Mouse (Mus musculus) brown adipose tissue, adult 24 weeks (tissue): ENCODE measurements around the gene Apbb1ip. TPM values are rescaled to one million over a fixed set of nuclear protein-coding genes. Genes with fewer than 3 reads are reported as not detected.
A peak's percentile ranks its signal among the peaks of the same experiment; 100 is the strongest.

Source experiments
- H3K27ac ChIP-seq: fragments of 200-500 bp; replicated peaks from 2 replicates; pipeline ENCODE4 v1.5.1; 2012; ENCODE audit warnings: low read depth, mild to moderate bottlenecking, low read length
- H3K4me1 ChIP-seq: fragments of 200-500 bp; 2 replicates; pipeline ENCODE4 v1.6.1; 2012; ENCODE audit warnings: low read length, mixed read lengths; ENCODE audit not compliant: control insufficient read depth, insufficient read depth, insufficient read length
- H3K4me3 ChIP-seq: fragments of 200-500 bp; 2 replicates; pipeline ENCODE4 v1.5.1; 2012; ENCODE audit warnings: low read depth, mild to moderate bottlenecking, low read length, moderate library complexity; ENCODE audit not compliant: insufficient read depth
- polyA plus RNA-seq: library from polyadenylated mRNA; stranded (reverse); fragments of >200 nt; gene quantifications from 2 replicates; pipeline ENCODE4 v1.2.4, GENCODE M21; 2012; ENCODE audit not compliant: missing spikeins, insufficient read depth, insufficient read length

Apbb1ip gene
- polyA plus RNA-seq, 1 experiment: 3.7 TPM

DNA sequence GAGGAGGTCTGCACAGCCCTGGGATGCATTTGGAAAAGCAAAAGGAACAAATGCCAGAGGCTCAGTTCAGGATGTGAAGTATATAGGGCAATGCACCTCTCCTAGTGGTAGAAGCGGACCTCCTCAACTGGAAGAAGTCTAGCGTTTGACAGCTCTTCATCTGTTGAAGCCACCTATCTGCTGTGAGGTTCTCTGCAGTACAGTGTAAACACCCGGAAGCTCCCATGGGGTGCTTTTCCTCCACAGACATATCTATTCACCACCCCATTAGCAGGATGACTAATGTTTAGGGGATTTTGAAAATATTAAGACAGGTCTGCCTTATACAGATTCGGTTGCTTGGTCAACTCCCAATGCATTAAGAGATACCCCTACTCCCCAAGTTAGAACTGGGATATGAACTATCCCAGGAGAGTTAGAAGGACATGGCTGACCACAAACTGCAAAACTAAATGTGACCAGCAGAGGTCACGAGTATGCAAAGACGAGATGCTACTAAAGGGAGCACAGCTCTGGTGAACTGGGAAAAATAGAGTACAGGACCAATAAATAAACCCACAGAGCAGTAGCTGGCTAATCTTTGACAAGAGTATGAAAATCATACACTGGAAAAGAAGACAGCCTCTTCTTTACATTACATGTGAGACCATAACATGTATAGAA, 15.5 kb upstream of the Apbb1ip start:
- Histone ChIP-seq H3K4me1 (no peaks in the 10 kb centered on the region), H3K27ac (no peak overlapping the region), H3K4me3 (no peak overlapping the region)

DNA sequence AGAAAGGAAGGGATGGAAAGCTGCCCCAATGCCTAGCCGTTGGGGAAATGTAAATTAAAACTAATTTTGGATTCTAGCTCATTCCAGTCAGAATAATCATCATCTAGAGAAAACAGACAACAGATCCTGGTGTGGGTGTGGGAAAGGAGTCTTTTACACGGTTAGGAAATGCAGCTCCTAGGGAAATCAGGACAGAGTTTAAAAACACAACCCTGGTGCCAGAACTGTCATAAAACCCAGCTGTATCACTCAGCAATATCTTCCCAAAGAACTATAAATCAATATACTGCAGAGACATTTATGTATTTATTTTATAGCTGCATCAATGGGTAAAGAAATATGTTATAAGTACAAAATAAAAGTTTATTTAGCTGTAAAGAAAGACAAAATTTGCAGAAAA, 13.4 kb upstream of the Apbb1ip start:
- Histone ChIP-seq H3K4me3 (no peak overlapping the region), H3K27ac (no peak overlapping the region), H3K4me1 (no peaks in the 10 kb centered on the region)

DNA sequence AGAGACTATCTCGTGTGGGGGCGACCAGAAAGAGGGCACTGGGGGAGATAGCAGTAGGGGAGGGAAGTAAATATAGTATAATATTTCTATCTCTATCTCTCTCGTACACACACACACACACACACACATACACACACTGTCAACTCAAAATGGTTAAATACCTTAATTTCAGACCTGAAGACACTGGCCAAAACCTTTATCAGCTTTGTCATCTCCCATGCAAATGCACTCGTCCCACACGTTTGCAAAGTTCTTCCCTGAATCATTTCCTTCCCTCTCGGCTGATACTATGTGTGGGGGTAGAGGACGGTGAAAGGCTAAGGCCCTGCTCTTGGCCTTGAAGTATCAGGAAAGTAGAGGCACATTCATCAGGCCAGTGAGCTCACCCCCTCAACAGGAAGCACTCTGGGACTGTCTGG, 12.8 kb upstream of the Apbb1ip start:
- H3K27ac ChIP-seq: no peak overlapping the region
- H3K4me3 ChIP-seq: no peak overlapping the region
- H3K4me1 ChIP-seq: no peaks in the 10 kb centered on the region

DNA sequence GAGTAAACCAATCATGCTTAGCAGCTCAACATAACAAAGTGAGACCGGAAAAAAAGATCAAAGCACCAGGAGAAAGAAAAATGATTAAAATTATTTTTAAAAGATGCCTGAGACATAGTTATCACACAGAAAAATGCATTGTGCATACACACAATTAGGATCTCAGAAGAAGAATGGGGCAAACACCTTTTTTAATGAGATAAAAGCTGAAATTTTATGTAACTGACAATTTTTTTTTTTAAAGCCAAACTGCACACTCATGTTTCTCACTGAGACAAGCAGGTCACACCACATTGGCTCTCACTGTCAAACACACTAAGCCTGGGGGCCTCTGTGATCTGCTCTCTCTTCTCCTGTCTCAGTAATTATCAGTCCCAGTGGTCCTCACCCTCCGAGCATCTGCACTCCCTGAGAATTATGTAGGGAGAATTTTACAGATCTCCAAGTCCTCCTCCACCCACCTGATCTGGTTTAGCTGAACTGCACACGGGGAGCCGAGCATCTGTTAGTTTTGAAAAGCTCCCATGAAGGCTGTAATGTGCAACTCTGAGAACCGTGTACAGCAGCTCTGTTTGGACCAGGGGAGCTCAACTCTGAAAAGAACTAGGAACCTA, 9.0 kb upstream of the Apbb1ip start:
- H3K27ac ChIP-seq: no peak overlapping the region
- no peaks in the 10 kb centered on the region for H3K4me1 ChIP-seq
- no peak overlapping the region for H3K4me3 ChIP-seq

DNA sequence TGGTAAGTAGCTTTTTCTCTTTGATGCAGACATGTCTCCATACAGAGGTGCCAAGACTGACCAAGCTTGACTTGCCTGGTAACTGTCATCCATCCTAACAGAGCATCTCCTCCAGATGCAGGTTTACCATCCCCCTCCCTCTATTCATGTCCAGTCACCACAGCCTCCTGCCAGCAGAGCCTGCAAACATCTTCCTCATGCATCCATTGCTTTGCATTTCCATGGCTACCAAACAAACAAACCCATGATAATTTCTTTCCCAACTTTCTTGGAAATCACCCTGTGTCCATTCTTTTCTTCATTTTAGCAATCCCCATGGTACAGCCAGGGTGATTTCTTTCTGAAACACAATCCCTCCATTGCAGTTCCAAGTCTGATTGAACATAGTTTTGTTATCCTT, 2.6 kb upstream of the Apbb1ip start:
- Histone ChIP-seq H3K4me1 (no peaks in the 10 kb centered on the region), H3K4me3 (no peak overlapping the region), H3K27ac (no peak overlapping the region; the same call in 1 of the 2 replicates)

DNA sequence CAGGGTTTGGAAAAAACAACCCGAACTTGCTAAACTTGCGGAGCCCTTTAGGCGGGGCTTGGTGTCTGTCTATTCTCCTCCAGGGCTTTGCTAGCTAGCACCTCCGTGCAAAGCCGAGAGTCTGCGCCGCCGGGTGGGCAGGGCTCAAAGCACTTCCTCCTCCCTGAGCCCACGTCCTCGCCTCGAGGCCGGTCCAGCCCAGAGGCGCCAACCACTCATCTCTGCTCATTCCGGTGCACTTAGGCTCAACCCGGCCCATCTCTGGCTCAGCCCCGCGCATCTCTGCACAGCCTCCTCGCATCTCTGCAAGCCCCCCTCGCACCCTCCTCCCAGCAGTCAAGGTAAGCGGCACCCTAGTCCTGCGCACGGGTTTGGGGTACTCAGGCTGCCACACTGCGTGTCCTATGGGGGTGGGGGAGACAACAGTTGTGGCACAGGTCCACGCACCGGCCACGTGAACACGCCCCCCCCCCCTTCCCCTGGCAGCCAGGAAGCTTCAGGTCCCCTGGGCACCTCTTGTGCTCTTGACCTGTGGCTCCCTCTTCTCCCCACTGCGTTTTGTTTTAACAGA, 372 bp downstream of the Apbb1ip start:
- H3K4me1 ChIP-seq: no peaks in the 10 kb centered on the region
- H3K27ac ChIP-seq: peak overlapping the region; percentile 65
- H3K4me3 ChIP-seq: peak overlapping the region; percentile 59

DNA sequence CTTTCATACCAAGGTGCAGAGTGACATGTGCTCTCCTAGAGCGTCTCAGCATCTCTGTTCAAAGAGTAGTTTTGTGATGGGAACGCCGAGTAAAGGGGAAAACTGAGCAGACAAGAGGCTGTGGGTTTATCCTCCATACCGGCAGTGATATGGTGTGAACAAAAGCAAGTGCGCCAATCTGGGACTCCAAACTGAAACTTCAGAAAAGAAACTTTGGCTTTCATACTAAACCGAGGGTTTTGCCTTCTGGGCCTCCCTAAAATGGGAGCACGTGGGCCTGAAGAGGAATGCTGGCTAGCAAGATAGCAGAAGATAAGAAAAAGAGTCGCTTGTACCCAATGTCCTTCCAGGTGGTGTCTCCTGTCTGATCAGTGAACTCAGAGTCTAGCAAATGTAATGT, 1.3 kb downstream of the Apbb1ip start:
- peak overlapping the region; percentile 59 for H3K4me3 ChIP-seq
- H3K4me1 ChIP-seq: no peaks in the 10 kb centered on the region
- H3K27ac ChIP-seq: peak overlapping the region; percentile 69

DNA sequence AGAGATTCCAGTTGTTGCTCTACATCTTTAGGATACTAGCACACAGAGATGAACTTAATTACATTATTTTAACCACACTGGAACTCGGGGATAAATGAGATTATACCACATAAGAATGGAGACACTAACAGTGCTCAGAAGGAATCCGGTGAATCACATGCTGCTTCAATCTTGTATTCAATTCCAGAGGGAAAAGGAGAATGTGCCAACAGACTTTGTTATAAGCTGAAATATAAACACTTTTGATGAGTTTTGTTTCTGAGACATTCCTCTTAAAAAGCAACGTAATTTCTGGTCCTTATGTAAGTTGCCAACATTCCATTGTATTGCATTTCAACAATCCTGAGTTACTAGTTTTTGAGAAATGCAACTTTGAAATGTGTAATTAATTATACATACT, 1.8 kb downstream of the Apbb1ip start:
- Histone ChIP-seq H3K4me1 (no peaks in the 10 kb centered on the region), H3K27ac (no peak overlapping the region), H3K4me3 (no peak overlapping the region)

DNA sequence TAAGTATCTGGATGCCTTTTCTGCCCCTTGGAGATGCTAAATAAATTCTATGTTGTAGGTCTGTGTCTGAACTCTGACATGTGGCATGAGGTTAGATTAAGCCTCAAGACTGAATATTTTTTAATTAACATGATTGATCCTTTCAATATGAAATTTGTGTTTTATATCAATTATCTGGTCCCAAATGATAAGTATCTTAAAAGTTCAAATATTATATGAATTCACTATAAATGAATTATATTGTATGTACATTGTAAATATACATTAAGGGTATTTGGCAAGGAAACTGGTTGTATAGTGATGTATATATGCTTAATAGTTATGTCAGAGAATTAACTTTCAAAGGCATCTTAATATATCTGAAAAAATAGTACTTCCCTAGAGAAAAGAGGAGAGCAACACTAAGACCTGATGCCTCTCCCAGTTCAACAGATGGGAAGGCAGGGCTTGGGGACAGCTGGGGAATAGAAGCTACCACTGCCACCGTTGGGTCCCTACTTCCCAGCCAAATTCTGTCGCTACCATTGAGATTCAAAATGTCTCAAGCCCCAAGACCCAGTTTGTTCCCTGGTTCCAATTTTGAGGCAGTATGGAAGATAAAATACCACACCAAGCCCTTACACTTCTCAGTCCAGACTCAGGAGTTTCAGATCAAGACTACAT, 2.8 kb downstream of the Apbb1ip start:
- Histone ChIP-seq H3K4me3 (no peak overlapping the region), H3K27ac (no peak overlapping the region), H3K4me1 (no peaks in the 10 kb centered on the region)

DNA sequence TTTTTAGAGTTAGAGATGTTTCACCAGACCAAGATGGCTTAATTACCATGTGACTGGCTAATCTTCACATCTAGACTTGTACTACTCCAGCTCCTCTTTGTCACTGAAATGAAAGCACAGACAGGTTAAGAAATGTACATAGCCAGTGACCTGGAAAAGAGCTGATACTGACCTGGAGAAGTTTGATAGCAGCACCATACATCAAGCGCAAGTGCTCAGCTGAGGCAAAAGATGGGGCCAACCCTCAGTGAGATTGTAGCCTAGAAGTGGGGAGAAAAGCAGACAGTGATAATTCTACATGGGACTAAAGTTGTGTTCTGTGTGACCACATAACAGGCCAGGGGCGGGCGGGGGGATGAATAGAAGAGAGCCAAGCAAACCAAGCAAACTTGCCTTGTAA, 3.9 kb downstream of the Apbb1ip start:
- no peak overlapping the region for H3K4me3 ChIP-seq
- H3K27ac ChIP-seq: no peak overlapping the region
- H3K4me1 ChIP-seq: no peaks in the 10 kb centered on the region

DNA sequence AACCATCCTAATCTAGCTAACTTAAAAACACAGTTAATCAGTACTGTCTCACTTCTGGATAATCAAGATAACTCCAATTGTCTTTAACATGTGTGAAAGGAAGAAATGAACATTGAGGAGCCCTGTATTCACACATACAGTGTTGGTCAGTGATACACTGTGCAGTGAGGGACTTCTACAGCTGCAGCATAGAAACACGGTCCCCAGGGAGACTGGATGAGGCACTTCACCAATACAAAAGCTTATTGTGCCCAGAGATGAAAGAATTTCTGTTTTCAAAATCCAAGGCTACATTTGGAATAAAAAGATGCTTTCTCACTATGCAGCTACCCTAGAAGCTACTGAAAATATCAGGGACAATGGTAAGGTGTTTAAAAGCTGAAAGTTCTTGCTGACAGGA, 7.0 kb downstream of the Apbb1ip start:
- Histone ChIP-seq H3K4me3 (no peak overlapping the region), H3K4me1 (no peaks in the 10 kb centered on the region), H3K27ac (no peak overlapping the region)

DNA sequence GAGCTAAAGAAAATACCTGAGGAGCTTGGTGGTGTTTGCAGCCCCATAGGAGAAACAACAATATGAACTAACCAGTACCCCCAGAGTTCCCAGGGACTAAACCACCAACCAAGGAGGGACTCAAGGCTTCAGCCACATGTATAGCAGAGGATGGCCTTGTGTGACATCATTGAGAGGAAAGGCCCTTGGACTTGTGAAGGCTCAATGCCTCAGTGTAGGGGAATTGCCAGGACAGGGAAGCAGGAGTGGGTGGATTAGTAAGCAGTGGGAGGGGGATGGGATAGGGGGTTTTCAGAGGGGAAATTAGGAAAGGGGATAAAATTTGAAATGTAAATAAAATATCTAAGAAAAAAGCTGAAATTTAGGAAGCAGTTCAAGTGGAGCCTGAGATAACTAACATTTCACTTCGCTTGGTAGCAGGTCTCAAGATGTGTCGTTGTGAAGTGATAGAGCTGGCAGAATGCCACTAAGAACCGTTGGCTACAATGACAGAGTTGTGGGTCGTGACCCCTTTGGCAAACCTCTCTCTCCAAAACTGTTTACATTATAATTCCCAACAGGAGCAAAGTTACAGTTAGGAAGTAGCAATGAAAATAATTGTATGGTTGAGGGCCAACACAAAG, 7.6 kb downstream of the Apbb1ip start:
- Histone ChIP-seq H3K4me3 (no peak overlapping the region), H3K4me1 (no peaks in the 10 kb centered on the region), H3K27ac (no peak overlapping the region)

DNA sequence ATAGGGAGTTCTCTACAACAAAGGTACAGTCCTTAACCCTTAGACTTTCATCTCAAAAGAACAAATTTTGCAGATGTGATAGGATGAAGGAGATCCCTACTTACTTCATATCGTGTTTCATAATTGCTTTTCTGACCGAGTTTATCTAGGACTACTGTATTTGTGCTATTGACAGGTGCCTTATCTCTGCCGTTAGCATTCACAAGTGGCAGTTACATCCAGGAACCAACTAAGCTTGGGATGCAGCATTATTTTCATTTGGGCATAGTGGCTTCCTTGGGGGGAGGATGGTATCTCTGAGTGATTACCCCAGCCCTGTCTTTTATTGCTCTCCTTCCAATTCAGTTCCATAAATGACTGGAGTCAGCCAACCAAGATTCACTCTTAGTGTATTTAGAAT, 8.2 kb downstream of the Apbb1ip start:
- H3K4me1 ChIP-seq: no peaks in the 10 kb centered on the region
- no peak overlapping the region for H3K4me3 ChIP-seq
- H3K27ac ChIP-seq: no peak overlapping the region

DNA sequence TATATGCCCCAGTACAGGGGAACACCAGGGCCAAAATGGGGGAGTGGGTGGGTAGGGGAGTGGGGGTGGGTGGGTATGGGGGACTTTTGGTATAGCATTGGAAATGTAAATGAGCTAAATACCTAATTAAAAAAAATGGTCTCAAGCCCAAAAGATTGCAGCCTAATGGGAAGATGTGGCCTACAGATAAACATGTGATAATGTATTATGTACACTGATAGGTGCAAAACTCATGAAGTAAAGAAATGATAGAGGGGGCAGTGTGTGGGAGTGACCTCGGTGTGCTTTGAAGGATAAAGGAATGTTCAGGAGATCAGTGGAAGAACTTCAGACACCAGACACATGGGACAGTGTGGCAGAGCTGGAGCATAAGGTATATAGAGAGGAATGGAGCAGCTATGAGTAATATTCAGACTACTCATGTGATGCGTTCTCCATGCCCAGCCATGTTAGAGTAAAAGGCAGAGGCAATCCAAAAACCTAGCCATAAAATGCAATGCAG, 9.3 kb downstream of the Apbb1ip start:
- no peaks in the 10 kb centered on the region for H3K4me1 ChIP-seq
- H3K4me3 ChIP-seq: no peak overlapping the region
- no peak overlapping the region for H3K27ac ChIP-seq

DNA sequence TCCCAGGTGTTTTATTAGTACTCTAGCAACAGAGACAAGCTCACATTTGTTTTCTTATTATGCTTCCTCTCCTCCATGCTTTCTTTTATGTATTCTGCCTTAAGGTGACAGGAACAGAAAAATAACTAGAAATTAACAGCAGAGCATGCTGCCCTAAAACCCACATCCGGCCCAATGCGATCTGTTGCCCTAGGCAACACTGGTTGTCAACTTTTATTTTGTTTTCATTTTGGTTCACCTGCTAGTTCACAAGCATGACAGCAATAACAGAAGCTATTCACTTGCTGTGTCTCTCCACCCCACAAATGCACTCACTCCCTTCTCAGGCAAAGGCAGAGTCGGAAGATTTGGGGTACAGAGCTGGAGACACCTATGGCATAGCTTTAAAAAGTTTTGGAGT, 10.3 kb downstream of the Apbb1ip start:
- no peak overlapping the region for H3K27ac ChIP-seq
- H3K4me3 ChIP-seq: no peak overlapping the region
- H3K4me1 ChIP-seq: no peaks in the 10 kb centered on the region
